Mouse (Mus musculus) embryo, embryonic 11.5 days (tissue): Measurements from ENCODE around the gene Gramd2.
"Not testable (repeated sequence)": the region's sequence is repeated elsewhere in the genome, so short reads cannot be mapped to it uniquely, and the experiment has no call there.

Experiments
- DNase-seq: peaks from one replicate; pipeline ENCODE4 v3.0.0-alpha.2; 2012; ENCODE audit warnings: low read depth, low spot score

Gene Gramd2

GRCm38 (mm10) chr9:59721144-59721543 lies 41.2 kb downstream of the Gramd2 start:
- DNase-seq, result no peak

DNA sequence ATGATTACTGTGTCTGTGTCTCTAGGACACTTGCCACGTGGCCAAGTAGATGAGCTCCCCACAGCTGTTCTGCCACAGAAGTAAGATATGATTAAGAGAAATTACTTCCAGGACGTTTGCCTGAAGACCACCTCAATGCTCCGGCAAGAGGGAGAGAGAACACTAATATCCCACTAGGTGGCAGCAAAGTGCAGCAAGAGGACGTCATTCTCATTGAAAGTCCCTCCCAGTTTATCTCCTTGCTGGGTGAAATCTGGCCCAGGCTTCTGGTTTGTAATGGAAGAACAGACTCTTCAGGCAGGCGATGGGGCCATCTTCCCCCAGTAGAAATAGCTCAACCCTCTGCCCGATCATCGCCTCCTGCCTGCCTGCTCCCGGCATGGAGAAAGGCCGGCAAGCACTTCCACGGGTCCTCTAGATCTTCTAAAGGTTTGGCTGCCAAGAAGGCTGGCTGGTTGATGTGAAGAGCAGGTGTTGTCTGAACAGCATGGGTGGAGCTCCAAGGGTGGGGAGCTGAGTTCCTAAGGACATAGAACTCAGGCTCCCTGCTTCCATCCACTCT lies 43.2 kb downstream of the Gramd2 start:
- peak; percentile 76 for DNase-seq

DNA sequence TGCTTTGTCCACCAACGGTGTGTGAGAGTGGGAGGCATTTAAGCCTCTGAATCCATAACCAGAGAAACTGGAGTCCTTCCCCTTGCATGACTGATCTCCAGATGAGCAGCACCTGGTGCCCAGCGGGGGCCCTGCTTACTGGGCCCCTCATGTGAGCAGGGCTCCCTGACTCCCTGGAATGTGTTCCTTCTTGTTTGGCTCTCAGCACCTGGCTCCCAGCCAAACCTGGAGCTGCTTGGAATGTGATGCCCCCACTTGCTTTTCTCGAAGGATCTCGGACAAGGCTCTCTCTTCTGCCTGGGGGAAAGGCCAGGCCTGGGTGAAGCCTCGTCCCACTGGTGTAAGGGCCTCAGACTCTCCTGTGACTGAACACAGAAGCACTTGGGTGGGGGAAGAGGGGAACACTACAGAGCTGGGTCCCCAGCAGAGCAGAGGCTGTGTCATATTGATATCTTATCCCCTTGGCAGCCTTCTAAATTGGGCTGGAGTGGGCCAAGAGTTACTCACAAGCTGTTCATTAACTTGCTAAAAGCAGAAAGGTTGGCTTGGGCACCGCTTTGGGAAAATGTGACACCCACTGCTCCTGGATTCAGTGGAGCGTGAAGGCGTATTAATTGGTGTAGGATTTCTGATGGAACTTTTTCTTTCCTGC lies 44.0 kb downstream of the Gramd2 start:
- peak; percentile 14 for DNase-seq

GRCm38 (mm10) chr9:59725515-59725914 lies 45.6 kb downstream of the Gramd2 start:
- DNase-seq, result no peak

DNA sequence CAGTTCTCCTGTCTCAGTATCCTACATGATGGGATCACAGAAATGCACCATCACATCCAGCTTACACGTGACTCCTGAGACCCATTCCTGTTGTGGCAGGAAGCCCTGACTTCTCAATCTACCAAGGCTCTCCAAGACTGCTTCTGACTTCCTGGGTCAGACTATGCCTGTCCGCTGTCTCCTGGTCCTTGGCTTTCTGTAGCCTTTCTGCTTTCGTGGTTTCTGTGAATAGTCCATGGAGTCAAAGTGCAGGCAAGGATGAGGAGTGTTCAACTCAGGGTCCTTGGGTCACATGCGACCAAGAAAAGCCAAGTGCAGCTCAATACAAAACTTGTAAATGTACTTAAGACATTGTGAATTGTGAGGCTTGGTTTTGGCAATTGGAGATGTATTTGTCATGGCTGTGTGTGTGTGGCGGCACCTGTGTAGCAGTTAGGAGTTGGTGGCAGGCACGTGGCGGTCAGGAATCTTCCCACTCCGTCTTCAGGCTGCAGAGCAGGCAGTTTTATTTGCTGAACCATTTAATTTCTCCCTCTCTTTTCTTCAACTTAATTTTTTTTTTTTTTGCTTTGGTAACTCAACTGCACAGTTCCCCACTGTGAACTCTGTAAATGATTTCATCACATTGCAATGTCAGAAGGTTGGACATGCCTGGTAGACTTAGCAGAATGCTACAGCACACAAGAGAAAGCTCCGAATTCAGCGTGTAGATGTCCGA lies 47.8 kb downstream of the Gramd2 start:
- DNase-seq, result no peak

DNA sequence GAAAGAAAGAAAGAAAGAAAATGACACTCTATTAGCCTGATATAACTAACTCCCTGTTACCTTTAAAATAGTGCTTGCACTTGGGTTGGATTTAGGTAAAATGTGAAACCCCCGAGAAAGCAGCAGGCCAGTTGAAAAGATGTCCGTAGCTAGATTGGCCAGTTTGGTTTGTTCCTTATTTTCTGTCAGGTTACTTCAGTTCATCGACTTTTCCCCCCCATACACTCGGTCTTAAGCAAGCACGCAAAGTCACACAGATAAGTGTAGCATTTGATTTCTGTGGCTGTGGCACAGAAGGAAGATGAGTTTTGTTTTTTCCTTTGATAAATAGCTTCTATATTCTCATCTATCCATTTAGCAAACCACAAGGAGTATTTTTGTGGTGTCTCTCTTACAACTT lies 51.2 kb downstream of the Gramd2 start:
- no peak for DNase-seq

DNA sequence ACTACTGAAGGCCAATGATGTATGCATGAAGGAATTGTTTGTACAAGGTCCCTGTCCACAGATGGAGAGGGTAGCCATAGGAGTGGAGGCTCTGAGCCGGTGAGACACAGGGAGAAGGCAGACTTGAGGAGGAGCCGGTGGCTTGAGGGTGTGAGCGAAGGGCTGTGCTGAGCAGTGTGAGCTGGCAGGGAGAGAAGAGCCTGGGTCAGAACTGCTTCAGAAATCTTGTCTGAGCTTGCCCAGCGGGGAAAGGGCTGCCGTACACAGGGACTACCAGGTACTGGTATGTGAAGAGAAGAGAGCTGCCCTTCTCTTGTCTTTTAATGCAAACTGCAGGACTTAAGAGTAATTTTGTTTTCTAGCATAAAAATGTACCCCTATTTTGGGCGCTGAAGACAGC lies 53.1 kb downstream of the Gramd2 start:
- DNase-seq, result no peak

- no peak for DNase-seq
These were observed 55.5 kb downstream of the Gramd2 start for GRCm38 (mm10) chr9:59735394-59735793.

DNA sequence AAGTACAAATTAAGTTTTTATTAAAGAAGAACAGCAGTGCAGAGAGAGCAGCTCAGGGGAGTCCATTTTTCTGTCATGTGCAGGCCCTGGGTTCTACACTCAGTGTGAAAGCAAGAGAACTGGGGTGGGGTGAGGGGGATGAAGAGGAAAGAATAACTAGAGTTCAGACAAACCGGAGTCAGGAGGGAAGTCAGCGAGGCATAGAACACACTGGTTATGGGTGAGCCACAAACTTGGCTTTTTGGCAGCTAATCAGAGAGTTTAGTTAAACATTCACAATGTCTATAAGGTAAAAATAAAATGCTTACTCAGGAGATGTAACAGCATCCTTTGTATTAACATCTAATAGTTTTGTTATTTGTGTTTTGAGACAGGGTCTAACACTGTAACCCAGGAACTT lies 60.6 kb downstream of the Gramd2 start:
- no peak for DNase-seq

DNA sequence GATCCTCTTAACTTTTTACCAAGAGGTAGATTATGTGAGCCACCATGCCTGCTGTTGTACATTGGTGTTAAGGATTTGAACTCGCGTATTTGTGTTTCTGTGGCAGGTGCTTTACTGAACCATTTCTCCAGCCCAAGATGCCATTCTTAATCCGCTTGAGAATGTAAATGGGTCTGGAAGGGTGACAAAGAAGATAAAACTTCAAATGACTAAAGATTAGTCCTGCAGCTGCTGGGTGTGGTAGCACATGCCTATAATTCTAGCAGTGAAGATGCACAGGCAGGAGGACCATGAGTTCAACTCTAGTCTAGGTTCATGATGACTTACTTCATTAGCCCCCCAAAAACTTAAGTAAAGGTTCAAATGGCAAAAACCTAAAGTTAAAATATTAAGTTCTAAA lies 64.0 kb downstream of the Gramd2 start:
- DNase-seq, result no peak

- no peak for DNase-seq
These were observed 68.4 kb downstream of the Gramd2 start for GRCm38 (mm10) chr9:59748387-59748786.

DNA sequence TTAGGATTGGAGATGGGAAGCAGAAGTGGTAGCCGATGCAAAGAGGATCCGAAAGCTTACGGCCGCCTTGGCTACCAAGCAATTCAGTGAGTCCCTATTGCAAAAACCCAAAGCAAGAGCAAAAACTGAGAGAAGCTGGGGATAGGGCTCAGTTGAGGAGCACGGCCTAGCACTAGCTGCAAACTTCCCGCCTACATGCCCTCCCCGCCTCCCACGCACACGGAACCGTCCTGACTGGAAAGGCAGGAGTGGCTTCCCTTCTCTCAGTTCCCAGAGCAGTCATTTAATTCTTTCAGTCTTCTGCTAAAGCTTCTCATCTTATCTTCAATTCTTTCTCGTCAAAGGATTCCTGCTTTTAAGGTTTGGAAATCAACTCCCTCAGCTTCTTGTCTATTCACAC lies 69.0 kb downstream of the Gramd2 start:
- no peak for DNase-seq

DNA sequence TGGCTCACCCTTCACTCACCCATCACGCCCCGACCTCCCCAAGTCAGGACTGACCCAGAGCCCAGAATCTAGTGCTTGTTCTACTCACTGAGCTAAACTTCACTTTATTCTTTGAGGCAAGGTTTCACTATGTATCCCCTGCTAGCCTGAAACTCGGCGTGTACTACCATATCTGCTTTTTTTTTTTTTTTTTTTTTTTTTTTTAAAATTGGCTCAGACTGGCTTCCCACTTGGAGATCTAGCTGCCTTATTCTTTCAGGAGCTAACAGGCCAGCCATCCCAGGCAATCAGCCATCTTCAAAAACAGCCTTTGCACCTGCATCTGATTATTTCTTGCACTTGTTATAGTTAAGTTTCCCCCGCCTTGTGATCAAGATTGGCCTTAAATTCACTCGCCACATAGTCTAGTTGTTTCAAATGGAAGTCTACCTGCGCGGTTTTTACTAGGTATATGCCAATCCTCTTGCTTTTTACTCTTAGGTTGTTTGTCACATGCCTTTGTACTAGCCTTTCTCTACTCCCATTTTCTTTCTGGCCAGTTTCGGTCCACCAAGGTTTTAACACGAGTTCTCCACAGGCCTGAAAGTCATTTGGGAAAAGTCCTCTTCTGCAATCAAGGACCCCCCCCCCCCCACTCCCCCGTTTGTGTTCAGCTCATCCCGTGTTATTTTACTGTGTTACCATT lies 69.8 kb downstream of the Gramd2 start:
- DNase-seq, result no peak

- DNase-seq, result peak; percentile 98
These were observed 70.5 kb downstream of the Gramd2 start, which contains the start of the genes Senp8 and Myo9a for GRCm38 (mm10) chr9:59750267-59751065. Senp8 (minus strand) TSS chr9:59750710. Myo9a (plus strand) TSS chr9:59750896.

- peak; percentile 47 for DNase-seq
These were observed 71.2 kb downstream of the Gramd2 start for GRCm38 (mm10) chr9:59751066-59751581.

- no peak for DNase-seq
These were observed 72.0 kb downstream of the Gramd2 start for GRCm38 (mm10) chr9:59751966-59752365.

- no peak for DNase-seq
These were observed 75.3 kb downstream of the Gramd2 start for GRCm38 (mm10) chr9:59755199-59755598.

- DNase-seq, result not testable (repeated sequence)
These were observed 77.1 kb downstream of the Gramd2 start for GRCm38 (mm10) chr9:59757016-59757415.

DNA sequence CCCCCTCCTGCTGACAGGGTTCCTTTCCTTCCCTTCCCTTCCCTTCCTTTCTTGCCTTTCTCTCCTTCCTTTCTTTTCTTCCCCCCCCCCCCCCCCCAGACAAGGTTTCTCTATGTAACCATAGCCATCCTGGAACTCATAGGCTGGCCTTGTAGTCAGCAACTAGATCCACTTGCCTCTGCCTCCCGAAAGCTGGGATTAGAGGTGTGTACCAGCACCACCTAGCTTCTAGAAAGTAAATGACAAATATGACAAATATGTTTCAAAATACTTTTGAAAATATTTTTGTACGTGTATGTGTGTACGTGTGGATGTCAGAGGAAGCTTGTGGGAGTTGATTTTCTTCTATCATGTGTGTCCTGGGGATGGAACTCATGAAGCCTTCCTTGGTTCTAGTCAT lies 80.6 kb downstream of the Gramd2 start:
- DNase-seq, result no peak

DNA sequence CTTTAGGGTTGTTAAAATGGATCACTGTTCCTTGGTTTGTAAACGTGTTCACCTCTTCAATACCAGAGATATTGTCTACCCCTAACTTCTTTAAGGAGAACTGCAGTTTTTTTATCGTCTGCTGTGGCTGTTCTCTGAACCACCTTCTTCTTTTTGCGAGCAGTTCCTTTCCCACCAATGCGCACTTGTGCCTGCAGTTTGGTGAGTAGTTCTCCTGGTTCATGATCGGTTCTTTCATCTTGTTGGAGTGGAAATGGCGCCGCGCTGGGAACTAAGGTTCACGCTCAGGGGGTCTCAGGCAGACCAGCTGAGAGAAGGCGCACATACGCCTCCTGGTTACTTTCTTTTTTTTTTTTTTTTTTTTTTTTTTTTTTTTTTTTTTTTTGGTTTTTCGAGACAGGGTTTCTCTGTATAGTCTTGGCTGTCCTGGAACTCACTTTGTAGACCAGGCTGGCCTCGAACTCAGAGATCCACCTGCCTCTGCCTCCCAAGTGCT lies 87.1 kb downstream of the Gramd2 start:
- DNase-seq, result not testable (repeated sequence)
